Mouse (Mus musculus): Measurements from ENCODE around the gene Prss38.

The Prss38 gene

DNA sequence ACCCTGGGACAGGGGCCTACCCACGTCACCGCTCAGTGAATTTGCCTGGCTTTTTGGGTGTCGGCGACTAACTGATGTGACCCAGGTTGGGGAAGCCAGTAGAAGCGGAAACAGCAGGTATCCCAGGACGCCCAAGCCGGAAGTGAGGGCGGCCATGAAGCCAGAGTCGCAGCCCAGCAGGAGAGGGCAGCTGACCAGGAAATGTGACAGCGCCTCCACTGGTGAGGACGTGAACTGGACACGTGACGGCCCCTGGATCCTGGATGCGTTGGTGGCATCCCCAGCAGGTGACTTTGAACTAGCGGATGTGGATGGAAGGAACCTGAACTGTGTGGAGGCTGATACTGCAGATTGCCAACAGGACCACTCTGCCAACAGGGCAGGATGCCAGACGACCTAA is at the start of gene Prss38:
Prss38 (minus strand) TSS at position 183 of the 400 bp plus-strand sequence.
- DNase-seq = no peak

DNA sequence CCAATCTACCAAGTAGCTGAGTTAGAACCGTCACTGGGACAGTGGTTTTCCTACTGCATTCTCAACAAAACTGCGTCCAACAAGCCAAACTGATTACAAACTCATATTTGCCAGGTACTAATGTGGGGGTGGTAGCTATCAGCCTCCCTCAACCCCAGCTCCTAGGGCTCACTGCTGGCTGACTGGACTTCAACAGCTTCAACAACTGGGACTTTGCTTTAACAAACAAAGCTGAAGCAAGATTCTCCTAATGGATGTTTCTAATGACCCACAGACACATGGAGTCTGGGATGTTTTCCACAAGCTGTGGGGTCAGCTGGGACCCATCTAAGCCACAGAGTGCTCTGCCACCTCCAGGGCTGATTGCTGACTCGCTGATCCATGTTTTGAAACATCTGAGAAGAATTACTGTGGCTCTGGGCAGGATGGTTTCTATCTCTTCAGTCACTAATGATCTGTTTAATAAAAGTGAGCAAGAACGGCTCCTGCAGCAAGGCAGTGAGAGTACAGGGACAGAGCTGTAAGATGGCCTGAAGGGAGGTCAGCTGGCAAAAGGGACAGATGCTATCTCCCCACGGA is 47.6 kb upstream of the Prss38 start:
- peak; percentile 60 for DNase-seq

DNA sequence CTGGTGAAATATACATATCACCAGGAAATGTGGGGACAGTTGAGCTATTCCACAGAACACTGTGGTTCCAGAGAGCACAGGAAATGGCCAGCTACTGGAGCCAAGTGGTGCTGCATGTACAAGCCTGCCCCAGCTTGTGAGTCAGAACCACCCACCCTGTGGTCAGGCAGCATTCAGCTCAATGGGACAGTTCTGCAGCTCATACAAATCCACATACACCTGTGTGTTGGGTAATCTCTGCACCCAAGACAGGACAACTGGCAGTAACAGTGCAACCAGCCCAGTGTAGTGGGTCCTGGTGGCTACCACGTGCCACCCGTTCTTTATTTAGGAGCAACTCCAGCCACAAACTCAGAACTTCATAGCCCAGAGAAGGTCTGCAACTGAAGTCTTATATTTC is 46.5 kb upstream of the Prss38 start:
- peak; percentile 51 for DNase-seq

DNA sequence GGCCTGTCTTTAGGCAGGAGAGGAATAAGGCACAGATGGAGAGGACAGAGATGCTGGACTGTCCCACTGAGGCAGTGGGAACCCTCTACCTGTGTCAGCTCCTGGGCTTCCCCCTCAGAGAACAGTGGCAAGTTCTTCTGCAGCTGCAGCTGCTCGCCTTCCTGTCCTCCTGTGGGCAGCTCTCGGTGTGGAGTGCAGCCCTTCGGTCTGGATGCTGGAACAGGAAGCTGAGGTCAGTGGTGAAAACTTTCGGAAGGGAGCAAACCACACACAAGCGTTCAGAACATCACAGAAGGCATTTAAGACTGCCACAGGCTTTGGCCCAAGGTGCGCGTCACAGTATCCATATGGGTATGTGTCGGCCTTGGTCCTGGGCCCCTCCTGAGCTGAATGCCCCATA is 46.0 kb upstream of the Prss38 start:
- DNase-seq = no peak

DNA sequence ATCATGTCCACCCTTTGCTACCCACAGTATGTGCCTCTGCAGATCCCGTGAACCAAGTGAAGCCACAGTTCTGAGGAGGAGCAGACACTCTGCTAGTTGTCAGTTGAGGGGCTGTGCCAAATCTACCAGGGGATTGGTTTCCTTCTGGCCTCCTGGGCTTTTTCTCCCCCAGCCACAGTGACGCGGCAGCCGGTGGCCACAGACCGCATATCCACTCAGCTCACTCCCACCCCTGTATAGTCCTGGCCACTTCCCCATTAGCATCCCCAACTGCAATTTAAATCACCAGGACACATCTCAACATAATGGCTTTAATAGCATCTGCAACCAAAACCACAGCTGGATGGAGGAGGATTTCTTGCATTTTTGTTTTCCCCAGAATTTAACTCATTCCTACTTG is 43.3 kb upstream of the Prss38 start:
- DNase-seq = no peak

DNA sequence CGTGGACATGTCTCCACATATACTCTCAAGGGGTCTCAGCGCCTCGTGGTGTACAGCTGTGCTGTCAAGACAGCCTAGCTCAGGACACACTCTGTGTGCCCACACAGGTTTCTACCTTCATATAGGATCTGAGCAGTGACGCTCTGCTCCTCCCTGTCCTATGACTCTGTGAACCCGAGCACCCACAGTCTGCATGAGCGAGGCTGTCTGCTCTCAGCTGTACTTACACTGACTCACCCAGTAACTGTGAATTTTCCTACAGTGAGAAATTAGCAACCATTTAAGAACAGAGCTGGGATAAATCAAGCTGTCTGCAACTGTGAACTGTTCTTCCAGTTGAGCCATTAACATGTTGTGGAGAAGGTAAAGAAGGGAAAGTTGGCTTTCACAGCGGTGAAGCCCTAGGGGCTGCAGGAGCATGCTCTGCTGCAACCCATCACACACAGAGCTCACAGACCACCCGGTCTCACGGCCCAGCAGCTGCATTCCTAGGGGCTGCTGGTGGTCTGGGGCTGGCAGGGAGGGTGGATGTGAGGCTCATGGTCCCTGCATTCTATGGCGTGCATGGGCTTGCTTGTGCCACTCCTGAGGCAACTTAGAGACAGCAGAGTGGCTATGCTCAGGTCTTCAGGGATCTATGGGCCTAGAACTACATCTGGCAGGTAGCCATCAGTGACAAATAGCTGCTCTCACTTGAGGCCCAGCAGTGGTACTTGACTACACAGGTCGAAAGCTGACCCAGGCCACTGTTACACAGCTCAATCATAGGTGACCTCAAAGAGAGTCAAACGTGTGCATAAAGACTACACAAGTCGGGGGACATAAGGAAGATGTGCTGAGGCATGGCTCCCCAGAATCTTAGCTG is 37.8 kb upstream of the Prss38 start:
- DNase-seq = no peak

DNA sequence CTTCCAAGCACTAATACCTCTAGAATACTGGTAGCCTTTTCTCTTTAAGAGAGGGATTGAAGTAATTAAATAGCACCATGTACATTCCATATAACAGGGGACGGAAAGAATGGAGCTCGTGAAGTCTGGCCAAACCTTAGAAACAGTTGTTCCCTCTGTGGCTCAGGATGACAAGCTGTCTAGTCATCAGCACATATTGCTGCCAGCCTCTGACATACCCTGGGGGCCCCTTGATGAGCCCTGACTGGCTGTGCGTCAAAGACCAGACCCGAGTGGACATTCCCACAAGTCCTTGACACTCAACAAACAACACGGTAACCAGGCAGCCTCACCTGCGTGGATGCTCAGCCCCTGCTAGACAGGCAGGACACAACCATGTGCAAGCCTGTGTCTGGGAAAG is 36.6 kb upstream of the Prss38 start:
- DNase-seq = no peak

DNA sequence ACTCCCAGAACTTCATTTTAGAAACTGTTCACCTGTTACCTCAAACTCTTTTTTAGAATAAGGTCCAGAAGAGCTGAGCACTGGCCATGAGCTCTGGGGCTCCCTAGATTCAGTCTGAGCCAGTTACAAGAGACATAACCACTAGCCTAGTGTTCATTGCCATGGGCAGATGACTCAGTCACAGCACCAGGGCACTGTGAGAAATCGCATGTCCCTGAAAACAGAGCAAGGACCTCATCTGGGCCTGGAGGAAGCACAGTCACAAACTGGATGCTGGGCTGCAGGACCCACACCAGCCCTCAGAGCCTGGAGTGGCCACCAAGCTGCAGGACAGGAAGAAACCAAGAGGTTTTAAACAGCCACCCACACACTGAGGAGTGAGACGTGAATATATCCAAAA is 35.4 kb upstream of the Prss38 start:
- DNase-seq = no peak

DNA sequence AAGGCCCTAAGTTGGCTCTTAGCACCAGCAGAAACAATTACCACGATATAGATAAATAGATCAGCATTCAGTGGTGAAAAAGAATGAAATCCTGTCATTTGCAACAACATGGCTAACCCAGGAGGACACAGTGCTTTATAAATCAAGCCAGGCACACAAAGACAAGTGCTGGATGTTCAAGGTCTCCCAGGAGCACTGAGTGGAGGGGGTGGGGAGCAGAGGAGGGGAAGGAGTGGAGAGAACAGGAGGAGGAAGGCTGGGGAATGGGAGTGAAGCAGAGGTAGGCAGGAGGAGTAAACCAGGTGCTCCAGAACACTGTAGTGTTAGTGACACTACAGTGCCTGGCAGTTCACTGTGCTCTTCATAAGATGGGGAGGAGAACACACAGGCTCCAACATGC is 30.3 kb upstream of the Prss38 start:
- DNase-seq = no peak

DNA sequence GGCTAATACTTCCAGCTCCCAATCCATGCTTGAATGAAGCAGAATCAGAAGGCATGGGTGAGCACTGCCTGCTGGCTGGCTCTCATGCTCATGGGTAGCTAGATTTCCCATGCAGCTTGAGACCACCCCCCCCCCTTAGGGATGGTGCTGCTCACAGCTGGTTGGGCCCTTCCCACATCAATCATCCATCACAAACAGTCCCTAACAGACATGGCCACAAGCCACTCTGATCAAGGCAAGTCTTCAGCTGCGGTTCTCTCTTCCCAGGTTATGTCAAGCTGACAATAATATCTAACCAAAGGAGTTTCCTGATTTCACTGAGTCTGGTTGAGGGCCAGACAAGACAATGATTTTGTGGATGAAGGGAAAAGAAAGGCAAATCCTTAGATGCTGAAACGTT is 25.4 kb upstream of the Prss38 start:
- no peak for DNase-seq

DNA sequence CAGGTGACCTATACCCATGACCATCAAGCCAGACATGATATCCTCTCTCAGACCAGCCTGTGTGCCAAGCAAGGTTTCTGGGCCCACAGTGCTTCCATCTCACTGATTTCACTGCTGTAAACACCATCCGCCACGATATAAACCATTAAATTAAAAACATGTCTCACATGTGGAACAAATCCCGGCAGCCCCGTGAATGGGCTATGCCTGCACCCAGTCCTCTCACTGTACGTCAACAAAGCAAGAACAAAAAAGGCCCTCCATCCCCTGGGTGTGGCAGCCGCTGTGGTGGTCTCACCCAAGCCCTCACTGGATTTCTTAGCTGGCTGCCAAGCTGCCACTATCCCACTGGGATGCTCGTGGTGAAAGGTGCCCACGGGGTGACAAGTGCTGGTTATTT is 24.4 kb upstream of the Prss38 start:
- no peak for DNase-seq

DNA sequence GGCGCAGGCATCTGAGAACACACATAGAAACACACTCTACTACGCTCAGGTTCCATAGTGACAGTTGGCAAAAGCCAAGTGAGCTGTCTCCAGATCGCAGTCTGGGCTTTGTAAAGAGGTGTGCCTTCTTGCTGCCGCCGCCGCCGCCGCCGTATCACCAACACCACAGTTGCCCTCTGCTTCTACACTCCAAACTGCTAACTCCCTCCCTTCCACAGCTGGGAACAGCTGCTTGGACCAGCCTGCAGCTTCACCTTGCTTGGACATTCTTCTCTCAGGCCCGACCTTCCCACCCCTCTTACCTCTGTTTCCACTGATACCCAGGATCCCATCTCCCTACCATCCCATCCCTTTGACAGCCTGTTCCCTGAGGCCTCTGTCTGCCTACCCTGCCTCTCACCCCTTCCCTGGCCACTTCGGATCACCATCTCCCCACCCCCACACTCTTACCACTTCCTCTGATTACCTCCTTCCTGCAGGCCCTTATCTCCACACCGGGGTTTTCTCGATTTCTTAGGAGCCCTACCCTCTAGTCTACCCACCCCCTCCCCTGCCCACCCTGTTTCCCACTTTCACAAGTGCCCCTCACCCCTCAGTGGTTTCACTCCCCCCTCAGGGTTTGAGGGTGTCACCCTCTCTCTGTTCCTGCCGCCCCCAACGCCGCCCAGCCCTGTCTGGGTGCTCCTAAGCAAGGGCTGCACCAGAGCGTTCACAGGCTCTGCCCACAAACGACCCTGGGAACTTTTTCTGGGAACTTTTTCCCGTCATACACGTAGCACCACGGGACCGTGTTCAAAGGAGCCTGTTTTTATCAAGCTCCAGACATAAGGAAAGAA is 22.3 kb upstream of the Prss38 start:
- peak; percentile 27 for DNase-seq

DNA sequence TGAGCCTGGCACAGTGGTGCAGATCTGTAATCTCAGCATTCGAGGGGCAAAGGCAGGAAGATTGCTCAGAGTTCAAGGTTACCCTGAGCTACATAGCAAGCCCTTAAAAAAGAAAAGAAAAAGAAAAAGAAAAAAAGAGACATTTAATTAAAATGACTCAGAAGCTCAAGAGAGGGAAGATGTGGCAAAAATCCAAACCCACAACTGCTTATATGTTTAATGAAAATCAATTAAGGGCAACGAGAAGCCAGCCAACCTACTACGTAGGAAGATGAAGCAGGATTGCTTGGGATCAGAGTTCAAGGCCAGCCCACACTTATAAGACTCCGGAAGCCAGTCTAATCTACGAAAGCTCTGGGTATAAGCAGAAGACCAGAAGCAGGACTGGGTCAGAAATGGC is 19.0 kb upstream of the Prss38 start:
- no peak for DNase-seq

DNA sequence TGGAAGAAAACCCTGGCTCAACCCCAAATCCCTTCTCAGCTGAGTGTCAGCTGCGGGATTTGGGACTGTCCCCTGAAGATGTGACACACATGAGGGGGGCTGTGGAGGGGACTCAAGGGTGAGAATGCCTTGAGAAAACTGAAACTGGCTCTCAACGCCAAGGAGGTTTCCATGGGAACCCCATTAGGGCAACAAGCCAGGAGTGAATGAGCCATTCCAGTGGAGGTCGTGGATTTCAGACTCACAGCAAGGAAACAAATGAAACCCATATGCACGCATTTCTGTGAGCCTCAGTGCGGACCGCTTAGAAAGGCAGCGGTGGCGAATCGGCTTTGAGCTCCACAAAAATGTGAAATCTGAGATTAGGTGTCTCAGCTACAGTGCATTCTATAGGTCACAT is 18.1 kb upstream of the Prss38 start:
- DNase-seq = peak; percentile 89

DNA sequence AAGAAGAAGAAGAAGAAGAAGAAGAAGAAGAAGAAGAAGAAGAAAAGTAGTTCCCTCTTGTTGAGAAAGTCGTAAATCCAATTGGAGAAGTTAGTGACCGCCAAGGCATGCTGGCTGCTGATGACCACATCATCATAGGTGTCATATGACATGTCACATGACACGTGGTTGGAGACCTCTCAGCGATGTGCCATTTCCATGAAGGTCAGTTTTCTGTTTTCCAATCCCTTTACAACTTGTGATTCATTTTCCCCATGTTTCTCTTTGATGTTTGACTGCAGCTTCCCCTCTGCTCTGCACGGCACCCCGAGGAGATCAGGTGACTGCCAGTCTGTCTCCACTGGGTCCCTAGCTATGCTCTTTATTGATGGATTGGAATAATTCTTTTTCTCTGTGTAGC is 16.8 kb upstream of the Prss38 start:
- no peak for DNase-seq

DNA sequence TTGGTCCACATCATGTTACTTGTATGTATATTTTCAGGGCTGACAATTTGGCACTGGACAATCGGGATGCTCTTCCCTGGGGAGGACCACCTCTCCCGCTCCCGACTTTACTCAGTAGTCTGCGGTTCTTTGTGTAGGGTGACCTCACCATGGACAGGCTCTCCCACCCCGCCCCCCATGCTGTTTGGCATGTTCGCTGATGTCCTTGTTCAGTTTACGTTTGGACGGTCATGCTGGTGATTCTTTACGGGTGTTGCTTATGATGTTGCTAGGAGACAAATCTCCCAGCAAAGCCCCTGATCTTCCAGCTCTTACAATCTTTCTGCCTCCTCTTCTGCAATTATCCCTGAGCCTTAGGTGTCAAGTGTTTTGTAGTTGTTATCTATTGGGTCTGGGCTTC is 15.0 kb upstream of the Prss38 start:
- peak; percentile 89 for DNase-seq

DNA sequence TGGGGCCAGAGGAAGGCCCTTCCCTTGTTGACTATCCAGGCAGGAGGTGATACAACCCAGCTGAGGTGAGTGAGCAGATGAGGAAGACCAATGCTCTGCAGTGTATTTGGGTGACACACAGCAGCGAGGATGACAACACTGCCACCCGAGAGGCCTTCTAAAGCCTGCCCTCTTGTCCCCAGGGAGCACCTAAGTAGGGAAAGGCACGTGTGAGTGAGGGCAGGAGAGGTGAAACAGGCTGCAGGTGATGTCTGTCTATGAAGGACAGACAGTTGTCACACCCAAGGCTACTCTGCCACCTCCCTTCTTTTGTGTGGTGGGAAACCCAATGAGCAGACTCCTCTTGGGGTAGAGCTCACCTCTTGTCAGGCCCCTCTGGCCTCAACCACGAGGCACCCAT is 14.2 kb upstream of the Prss38 start:
- DNase-seq = no peak

DNA sequence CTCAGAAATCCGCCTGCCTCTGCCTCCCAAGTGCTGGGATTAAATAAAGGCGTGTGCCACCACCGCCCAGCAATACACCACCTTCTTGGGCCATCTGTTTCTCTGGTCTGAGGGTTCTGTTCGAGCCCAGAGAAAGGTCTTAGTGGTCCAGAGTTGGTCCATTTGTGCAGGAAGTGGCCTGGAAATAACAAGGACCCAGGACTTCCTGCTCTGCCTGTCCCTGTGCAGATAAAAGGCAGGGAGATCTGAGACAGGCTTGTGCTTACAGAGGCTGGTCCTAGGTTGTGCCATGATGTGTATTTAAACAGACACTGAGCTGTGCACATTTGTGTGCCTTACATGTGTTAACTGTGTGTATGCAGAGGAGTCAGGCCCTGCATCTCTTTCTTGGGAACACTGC is 13.3 kb upstream of the Prss38 start:
- DNase-seq = no peak

DNA sequence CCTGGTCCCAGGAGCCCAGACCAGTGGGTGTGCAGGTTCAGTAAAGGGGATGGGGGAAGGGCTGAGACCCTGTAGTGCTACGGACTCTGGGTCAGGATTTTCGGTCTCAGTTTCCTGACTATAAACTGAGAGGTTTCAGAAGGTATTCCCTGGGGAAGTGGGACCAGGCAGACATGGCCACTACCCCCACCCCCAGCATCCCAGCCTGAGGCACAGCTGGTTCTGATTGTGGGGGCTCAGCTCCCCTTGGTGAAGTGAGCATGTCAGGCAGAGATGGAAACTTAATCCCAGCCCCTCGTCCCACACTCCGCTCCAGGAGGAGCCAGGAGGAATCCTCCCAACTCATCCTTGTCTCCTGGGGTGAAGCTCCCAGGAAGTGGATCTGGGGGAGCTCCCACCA is 12.0 kb upstream of the Prss38 start:
- DNase-seq = no peak

DNA sequence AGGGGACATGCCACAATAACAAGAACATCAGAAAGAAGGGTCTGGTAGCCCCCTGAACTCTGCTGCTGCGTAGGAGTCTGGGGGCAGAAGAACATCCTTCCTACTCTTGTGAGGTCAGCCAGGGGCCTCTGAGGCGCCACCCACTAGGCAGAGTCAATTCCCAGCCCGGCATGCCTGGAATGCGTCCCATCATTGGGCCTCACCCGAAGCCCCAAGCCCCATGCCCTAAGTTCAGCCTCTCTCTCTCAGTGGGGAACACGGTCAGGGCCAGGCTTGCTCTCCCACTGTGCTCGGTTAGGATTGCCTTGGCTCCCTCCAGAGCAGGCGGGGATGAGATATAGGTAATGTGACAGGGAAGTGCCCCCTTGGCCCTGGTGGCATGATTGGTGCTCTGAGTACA is 9.7 kb upstream of the Prss38 start:
- peak; percentile 74 for DNase-seq

DNA sequence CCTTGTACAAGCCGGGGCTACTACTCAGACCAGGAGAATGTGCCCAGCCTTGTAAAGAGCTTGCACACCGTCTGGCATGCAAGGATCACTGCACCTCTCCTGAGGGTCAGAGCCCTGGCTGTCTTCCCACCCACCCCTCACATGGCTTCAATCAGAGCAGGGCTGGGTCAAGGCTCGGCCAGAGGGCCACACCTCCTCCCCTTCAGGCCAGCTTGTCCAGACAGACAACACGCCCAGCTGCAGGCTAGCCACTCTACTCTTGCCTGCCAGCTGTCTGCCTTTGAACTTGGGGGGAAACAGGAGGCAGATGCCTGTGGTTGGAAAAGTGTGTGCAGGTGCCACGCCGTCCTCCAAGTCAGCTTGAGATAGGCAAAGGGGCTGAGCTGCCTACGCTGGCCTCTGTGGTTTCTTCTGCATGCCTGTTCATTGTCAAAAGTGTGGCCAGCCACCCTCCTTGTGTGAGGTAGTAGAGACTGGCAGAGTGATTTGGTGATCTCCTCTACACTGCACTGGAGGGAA is 9.0 kb upstream of the Prss38 start:
- peak; percentile 48 for DNase-seq

DNA sequence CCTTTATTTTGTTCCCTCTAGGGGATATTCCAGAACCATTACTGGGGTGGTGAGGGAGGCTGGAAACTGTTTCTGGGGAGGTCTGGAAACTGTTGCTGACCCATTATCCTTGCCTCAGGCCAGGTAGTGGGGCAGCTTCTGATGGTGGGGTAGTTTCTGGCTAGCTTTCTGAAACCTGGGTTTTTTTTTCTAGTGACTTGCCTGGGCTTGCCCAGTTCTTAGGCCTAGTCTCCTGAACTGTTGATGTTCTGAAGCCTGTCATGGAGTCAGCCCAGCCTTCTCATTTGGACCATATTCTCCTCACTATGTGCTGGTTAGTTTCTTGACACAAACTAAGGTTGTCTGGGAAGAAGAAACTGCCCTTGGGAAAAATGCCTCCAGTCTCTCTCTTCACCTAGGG is 4.1 kb upstream of the Prss38 start:
- DNase-seq = no peak

DNA sequence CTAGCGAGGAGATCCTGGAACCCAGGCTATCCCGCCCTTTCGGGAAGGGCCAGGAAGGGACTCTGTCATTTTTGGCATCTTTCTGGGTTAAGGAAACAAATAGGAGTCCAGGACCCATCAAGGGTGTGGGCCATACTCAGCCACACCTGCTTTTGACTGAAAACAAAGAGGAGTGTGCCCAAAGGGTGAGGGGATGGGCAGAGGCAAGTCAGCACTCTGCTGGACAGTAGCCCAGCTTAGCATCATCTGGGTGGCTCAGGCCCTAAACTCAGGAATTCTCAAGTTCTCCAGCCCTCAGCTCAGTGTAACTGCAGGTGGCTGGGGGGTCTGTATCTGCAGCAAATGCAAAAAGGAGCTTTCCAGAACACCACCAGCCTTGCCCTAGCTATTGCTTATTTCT is 2.5 kb upstream of the Prss38 start:
- DNase-seq = no peak

DNA sequence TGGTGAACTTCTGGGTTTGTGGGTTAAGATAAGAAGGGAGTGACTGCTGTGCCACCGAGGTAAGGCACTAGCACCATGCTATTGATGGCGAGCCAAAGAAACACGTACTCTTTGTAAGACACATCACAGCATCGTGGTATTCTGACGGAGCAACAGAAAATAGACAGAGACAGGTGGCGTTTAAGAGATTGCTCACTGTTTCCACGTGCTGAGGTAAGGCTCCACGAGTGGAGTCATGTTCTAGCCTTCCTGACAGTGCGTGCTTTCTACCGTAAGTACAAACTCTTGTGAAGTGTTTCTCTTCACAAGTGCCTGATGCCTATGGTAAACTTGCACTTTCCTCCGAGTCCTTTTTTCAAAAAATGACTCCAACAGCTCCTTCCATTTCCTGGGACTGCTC is 5.6 kb downstream of the Prss38 start:
- DNase-seq = no peak

Measured in lung, postnatal 10 days (tissue).